Mouse (Mus musculus): ENCODE data around the gene Slc15a5. TPM values are rescaled to one million over a fixed set of nuclear protein-coding genes. Genes with fewer than 3 reads are reported as not detected.

Gene Slc15a5
- polyA plus RNA-seq (2011; ENCODE audit: insufficient read depth, insufficient read length, low read depth, missing spikeins): not detected in 2 replicates

DNA sequence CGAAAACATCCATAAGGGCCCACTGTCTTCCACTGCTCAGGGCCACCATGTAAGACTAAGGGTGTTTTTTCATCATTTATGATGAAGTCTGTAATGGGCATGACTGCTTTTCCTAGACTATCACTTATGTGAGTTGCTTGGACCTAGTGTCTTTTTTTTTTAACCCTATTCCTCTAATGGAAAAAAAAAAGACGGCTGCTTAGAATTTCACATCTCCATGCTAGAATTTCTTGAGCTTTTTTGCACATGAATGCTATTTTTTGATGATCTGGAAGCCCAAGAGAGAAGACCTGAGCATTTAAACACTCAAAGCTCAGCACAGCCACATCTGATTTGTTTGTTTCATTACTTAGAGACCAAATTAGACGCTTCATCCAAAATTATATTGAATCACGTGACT lies at the start of gene Slc15a5:
Gene Slc15a5 (minus strand): TSS at position 101 of the 400 bp plus-strand sequence.
- Histone ChIP-seq H3K9me3 (replicated peaks; ENCODE audit: control insufficient read depth, insufficient read depth, low read length, poor library complexity, severe bottlenecking) (no peaks in the 10 kb centered on the region), H3K36me3 (ENCODE audit: control insufficient read depth, insufficient read depth, low read length, poor library complexity, severe bottlenecking) (no peaks in the 10 kb centered on the region), H3K4me3 (ENCODE audit: low read depth, low read length) (no peak within 1 kb of the TSS), H3K27ac (ENCODE audit: insufficient read depth, low read length) (no peak within 1 kb of the TSS), H3K27me3 (ENCODE audit: control insufficient read depth, insufficient read depth, low read length, poor library complexity, severe bottlenecking) (no peaks in the 10 kb centered on the region), H3K4me1 (ENCODE audit: control insufficient read depth, insufficient read depth, low read length) (no peaks in the 10 kb centered on the region), H3K9ac (ENCODE audit: low read depth, poor library complexity, severe bottlenecking) (no peak within 1 kb of the TSS)
- TF ChIP-seq CTCF (IDR thresholded peaks at IDR 0.05; ENCODE audit: low read depth, low read length) (no peak), POLR2A (IDR thresholded peaks at IDR 0.05; ENCODE audit: insufficient read depth, low read length) (no peak), EP300 (IDR thresholded peaks at IDR 0.05; ENCODE audit: insufficient read depth, low read depth, low read length) (no peak)

DNA sequence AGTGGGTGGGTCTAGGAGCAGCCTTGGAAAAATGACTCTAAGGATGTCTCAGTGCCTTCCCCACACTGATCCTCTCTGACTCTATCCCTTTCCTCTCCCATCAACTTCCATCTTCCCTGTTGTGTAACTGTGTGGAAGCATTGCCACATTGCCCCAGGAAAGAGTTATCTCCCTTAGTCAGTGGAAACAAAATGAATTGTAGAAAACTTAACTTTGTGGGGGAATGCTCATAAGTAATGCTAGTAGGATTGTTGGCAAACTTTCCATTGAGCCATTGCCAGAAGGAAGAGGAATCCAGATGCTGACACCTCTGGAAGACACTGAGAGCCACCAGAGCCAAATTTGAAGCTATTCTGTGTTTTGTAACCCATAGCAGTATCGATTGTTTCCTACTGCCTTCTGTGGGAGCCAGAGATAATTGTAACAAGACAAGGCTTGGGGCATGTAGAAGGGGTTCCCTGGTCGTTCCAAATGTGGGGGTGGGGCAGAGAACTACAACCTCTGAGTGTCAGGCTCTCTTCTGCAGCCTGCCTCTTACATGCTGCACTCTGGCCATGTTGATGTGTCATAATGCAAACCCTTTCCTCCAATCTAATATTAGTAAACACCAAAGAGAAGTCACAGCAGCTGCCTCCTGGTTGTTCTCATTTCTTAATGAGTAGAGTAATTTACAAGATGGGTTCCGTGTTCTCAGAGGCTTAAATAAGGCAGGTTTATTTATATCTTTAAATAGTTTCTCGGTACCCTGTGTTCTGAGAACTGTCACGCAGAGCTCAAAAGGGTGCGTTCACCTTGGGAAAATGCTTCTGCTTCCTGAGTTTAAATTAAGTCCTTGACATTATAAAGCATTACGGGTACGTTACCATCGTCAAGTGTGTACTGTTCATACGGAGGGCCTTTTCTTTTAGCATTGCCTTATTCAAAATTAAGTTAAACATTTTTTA lies 48.9 kb upstream of the Slc15a5 start:
- Histone ChIP-seq H3K36me3 (ENCODE audit: control insufficient read depth, insufficient read depth, low read length, poor library complexity, severe bottlenecking) (no peaks in the 10 kb centered on the region), H3K9me3 (replicated peaks; ENCODE audit: control insufficient read depth, insufficient read depth, low read length, poor library complexity, severe bottlenecking) (no peaks in the 10 kb centered on the region), H3K27me3 (ENCODE audit: control insufficient read depth, insufficient read depth, low read length, poor library complexity, severe bottlenecking) (no peaks in the 10 kb centered on the region), H3K9ac (ENCODE audit: low read depth, poor library complexity, severe bottlenecking) (no peak overlapping the region), H3K4me3 (ENCODE audit: low read depth, low read length) (no peak overlapping the region), H3K27ac (ENCODE audit: insufficient read depth, low read length) (no peak overlapping the region), H3K4me1 (ENCODE audit: control insufficient read depth, insufficient read depth, low read length) (no peaks in the 10 kb centered on the region)
- no peak for TF ChIP-seq POLR2A (IDR thresholded peaks at IDR 0.05; ENCODE audit: insufficient read depth, low read length)
- TF ChIP-seq CTCF (IDR thresholded peaks at IDR 0.05; ENCODE audit: low read depth, low read length): no peak
- no peak for TF ChIP-seq EP300 (IDR thresholded peaks at IDR 0.05; ENCODE audit: insufficient read depth, low read depth, low read length)

DNA sequence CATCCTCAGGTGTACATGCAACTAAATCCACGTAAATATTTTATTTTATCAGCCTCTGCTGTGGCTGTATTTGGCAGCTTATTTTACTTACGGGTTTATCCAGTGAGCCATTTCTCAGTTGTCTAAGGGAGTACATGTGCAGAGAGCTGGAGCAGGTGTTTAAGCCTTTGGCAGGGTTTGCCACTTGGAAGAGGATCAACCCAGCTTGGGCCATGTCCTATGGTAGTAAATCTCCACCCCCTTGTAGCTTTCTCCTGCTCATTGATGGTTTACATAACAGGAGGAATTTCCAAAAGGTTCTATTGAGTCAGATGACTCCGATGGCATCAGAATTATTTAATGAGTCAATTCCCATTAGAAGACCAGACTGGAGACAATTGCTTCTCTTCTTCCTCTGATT lies 37.8 kb upstream of the Slc15a5 start:
- no peaks in the 10 kb centered on the region for H3K4me1 ChIP-seq (ENCODE audit: control insufficient read depth, insufficient read depth, low read length)
- TF ChIP-seq POLR2A (IDR thresholded peaks at IDR 0.05; ENCODE audit: insufficient read depth, low read length) (no peak), EP300 (IDR thresholded peaks at IDR 0.05; ENCODE audit: insufficient read depth, low read depth, low read length) (no peak)
- H3K4me3 ChIP-seq (ENCODE audit: low read depth, low read length): no peak overlapping the region
- no peak overlapping the region for H3K27ac ChIP-seq (ENCODE audit: insufficient read depth, low read length)
- H3K27me3 ChIP-seq (ENCODE audit: control insufficient read depth, insufficient read depth, low read length, poor library complexity, severe bottlenecking): no peaks in the 10 kb centered on the region; the same call in 1 of the 2 replicates
- H3K36me3 ChIP-seq (ENCODE audit: control insufficient read depth, insufficient read depth, low read length, poor library complexity, severe bottlenecking): no peaks in the 10 kb centered on the region
- H3K9ac ChIP-seq (ENCODE audit: low read depth, poor library complexity, severe bottlenecking): no peak overlapping the region
- no peaks in the 10 kb centered on the region for H3K9me3 ChIP-seq (replicated peaks; ENCODE audit: control insufficient read depth, insufficient read depth, low read length, poor library complexity, severe bottlenecking)

DNA sequence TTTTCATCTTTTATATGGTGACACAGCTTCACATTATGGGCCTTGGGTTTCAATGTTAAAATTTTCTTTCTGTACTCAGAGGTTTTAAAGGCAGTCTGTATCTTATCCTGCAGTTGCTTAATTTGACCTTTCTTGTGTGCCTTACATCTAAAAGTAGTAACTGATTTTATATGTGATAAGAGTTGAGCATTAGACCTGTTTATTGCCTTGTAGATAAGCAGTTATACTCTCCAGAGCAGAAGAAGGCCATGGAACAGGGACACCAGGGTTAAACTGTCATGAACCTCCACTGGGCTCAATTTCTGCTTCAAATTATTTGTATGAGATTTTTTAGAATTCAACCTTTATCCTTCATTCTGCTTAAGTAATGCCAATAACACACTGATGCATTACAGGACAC lies 24.8 kb upstream of the Slc15a5 start:
- no peaks in the 10 kb centered on the region for H3K36me3 ChIP-seq (ENCODE audit: control insufficient read depth, insufficient read depth, low read length, poor library complexity, severe bottlenecking)
- no peaks in the 10 kb centered on the region for H3K9me3 ChIP-seq (replicated peaks; ENCODE audit: control insufficient read depth, insufficient read depth, low read length, poor library complexity, severe bottlenecking)
- H3K27me3 ChIP-seq (ENCODE audit: control insufficient read depth, insufficient read depth, low read length, poor library complexity, severe bottlenecking): no peaks in the 10 kb centered on the region
- no peak overlapping the region for H3K27ac ChIP-seq (ENCODE audit: insufficient read depth, low read length)
- H3K4me1 ChIP-seq (ENCODE audit: control insufficient read depth, insufficient read depth, low read length): no peaks in the 10 kb centered on the region
- TF ChIP-seq EP300 (IDR thresholded peaks at IDR 0.05; ENCODE audit: insufficient read depth, low read depth, low read length) (no peak), POLR2A (IDR thresholded peaks at IDR 0.05; ENCODE audit: insufficient read depth, low read length) (no peak)
- no peak overlapping the region for H3K9ac ChIP-seq (ENCODE audit: low read depth, poor library complexity, severe bottlenecking)
- H3K4me3 ChIP-seq (ENCODE audit: low read depth, low read length): no peak overlapping the region

DNA sequence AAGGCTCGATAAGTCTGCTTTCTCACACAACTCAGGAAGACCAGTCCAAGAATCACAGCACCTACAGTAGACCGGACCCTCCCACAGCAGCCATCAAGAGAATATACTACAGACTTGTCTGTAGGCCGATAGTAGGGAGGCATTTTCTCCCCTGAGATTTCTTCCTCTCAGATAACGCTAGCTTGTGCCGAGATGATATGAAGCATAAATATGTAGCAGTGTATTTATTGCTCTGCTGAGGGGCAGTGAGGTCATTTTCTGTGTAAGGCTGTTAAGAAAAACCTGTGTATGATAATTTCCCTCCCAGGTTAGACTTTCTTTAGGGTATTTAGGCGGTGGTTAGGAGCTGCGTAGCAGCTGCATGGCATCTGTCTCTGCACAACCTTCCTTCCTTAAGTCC lies 23.2 kb upstream of the Slc15a5 start:
- Histone ChIP-seq H3K9me3 (replicated peaks; ENCODE audit: control insufficient read depth, insufficient read depth, low read length, poor library complexity, severe bottlenecking) (no peaks in the 10 kb centered on the region), H3K27ac (ENCODE audit: insufficient read depth, low read length) (no peak overlapping the region), H3K36me3 (ENCODE audit: control insufficient read depth, insufficient read depth, low read length, poor library complexity, severe bottlenecking) (no peaks in the 10 kb centered on the region), H3K4me1 (ENCODE audit: control insufficient read depth, insufficient read depth, low read length) (no peaks in the 10 kb centered on the region), H3K9ac (ENCODE audit: low read depth, poor library complexity, severe bottlenecking) (no peak overlapping the region), H3K27me3 (ENCODE audit: control insufficient read depth, insufficient read depth, low read length, poor library complexity, severe bottlenecking) (no peaks in the 10 kb centered on the region), H3K4me3 (ENCODE audit: low read depth, low read length) (no peak overlapping the region)
- TF ChIP-seq POLR2A (IDR thresholded peaks at IDR 0.05; ENCODE audit: insufficient read depth, low read length): no peak

DNA sequence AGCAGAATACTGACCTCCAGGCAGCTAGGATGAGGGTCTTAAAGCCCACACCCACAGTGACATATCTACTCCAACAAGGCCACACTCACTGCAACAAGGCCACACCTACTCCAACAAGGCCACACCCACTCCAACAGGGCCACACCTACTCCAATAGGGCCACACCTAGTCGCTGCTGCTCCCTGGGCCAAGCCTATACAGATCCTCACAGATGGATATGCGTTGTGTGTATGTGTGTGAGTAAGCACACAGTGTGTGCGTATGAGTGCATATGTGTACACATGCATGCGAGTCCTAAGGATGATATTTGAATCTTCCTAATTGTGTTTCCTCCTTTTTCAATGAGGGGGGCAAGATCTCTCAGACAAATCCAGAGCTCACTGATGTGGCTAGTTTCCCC lies 22.1 kb upstream of the Slc15a5 start:
- Histone ChIP-seq H3K4me1 (ENCODE audit: control insufficient read depth, insufficient read depth, low read length) (no peaks in the 10 kb centered on the region), H3K9me3 (replicated peaks; ENCODE audit: control insufficient read depth, insufficient read depth, low read length, poor library complexity, severe bottlenecking) (no peaks in the 10 kb centered on the region), H3K4me3 (ENCODE audit: low read depth, low read length) (no peak overlapping the region), H3K27ac (ENCODE audit: insufficient read depth, low read length) (no peak overlapping the region), H3K9ac (ENCODE audit: low read depth, poor library complexity, severe bottlenecking) (no peak overlapping the region), H3K27me3 (ENCODE audit: control insufficient read depth, insufficient read depth, low read length, poor library complexity, severe bottlenecking) (no peaks in the 10 kb centered on the region), H3K36me3 (ENCODE audit: control insufficient read depth, insufficient read depth, low read length, poor library complexity, severe bottlenecking) (no peaks in the 10 kb centered on the region)
- TF ChIP-seq POLR2A (IDR thresholded peaks at IDR 0.05; ENCODE audit: insufficient read depth, low read length) (no peak), CTCF (IDR thresholded peaks at IDR 0.05; ENCODE audit: low read depth, low read length) (no peak)
